Mouse (Mus musculus) G1E (cell line): ENCODE measurements around the gene Pdcd4. TPM values are rescaled to one million over a fixed set of nuclear protein-coding genes. Genes with fewer than 3 reads are reported as not detected.
"Not testable (repeated sequence)": the region's sequence is repeated elsewhere in the genome, so short reads cannot be mapped to it uniquely, and the experiment has no call there.

Experiments
- ATAC-seq: 2 replicates; pipeline ENCODE4 v1.8.0; 2016; ENCODE audit warnings: mild to moderate bottlenecking; ENCODE audit not compliant: insufficient number of reproducible peaks, poor library complexity, low FRiP score, severe bottlenecking; ENCODE audit errors: extremely low read depth
- DNase-seq: peaks from one replicate; pipeline ENCODE4 v3.0.0; 2012; ENCODE audit warnings: low spot score
- H3K27me3 ChIP-seq: 2 replicates; pipeline ENCODE4 v1.6.1; 2012; ENCODE audit warnings: mild to moderate bottlenecking, low read length, inconsistent platforms; ENCODE audit not compliant: insufficient read depth
- H3K36me3 ChIP-seq: replicated peaks from 2 replicates; pipeline ENCODE3; 2012; ENCODE audit warnings: mild to moderate bottlenecking, inconsistent platforms
- H3K4me1 ChIP-seq: 2 replicates; pipeline ENCODE4 v1.6.1; 2012; ENCODE audit warnings: low read depth, low read length, inconsistent platforms, mixed read lengths; ENCODE audit not compliant: insufficient read depth
- H3K4me3 ChIP-seq: 2 replicates; pipeline ENCODE4 v1.5.1; 2012; ENCODE audit warnings: low read depth, mild to moderate bottlenecking, inconsistent platforms, low read length, moderate library complexity, mixed read lengths
- H3K9me3 ChIP-seq: replicated peaks from 2 replicates; pipeline ENCODE4 v1.6.1; 2012; ENCODE audit warnings: inconsistent platforms
- CTCF ChIP-seq: IDR thresholded peaks from 2 replicates; pipeline ENCODE4 v1.5.1; 2012; ENCODE audit warnings: low read depth, low read length, inconsistent platforms, mixed read lengths
- GATA1 ChIP-seq: IDR thresholded peaks from 2 replicates; pipeline ENCODE4 v1.6.1; 2012; ENCODE audit warnings: borderline replicate concordance, low read length, inconsistent platforms, mixed read lengths
- GATA2 ChIP-seq: IDR thresholded peaks from 2 replicates; pipeline ENCODE4 v1.6.1; 2012; ENCODE audit warnings: low read depth, low read length, inconsistent platforms, borderline replicate concordance
- POLR2AphosphoS5 ChIP-seq: IDR thresholded peaks from 2 replicates; pipeline ENCODE4 v1.6.1; 2012; ENCODE audit warnings: low read depth, low read length, inconsistent platforms; ENCODE audit not compliant: insufficient replicate concordance
- TAL1 ChIP-seq: conservative IDR thresholded peaks from 2 replicates; pipeline ENCODE4 v1.6.1; 2012; ENCODE audit warnings: low read depth, low read length, inconsistent platforms, mixed read lengths
- polyA plus RNA-seq: library from polyadenylated mRNA; stranded (reverse); fragments of >175 nt; gene quantifications from 2 replicates; pipeline ENCODE4 v1.2.3, GENCODE M21; 2012
- total RNA-seq, 2 experiments: library from RNA; stranded (forward) in 1 of 2; stranded (reverse) in 1 of 2; fragments of 200-1000 nt in 1 of 2; fragments of >200 nt in 1 of 2; fragmentation: Nextera tagmentation in 1 of 2; gene quantifications; 2 replicates each; pipeline ENCODE4 v1.2.3; 2014 to 2017

The Pdcd4 gene
- total and polyA plus RNA-seq, 3 experiments: 93.3 to 270 (median 255) TPM

DNA sequence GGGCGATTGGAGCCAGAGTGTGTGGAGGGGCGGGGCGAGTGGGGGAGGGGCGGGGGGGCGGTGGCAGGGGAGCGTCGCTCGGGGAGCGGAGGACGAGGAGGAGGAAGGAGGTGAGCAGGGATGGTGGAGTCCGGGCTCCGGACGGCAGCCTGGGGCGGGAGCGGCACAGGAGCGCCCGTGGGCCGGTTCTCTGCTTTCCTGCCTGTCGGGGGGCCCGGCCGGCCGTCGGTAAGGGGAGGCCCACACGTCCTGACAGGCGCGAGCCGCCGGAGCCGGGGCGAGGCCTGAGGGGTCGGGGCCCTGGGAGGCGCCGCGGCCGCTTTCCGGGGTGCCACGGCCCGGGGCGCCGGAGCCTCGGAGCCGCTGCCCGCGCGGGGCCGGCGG, 52.7 kb downstream of the Pdcd4 start:
- Histone ChIP-seq H3K4me3 (peak overlapping the region; percentile 84), H3K4me1 (peaks cover 41% of the 10 kb centered on the region), H3K27me3 (no peaks in the 10 kb centered on the region), H3K9me3 (no peaks in the 10 kb centered on the region), H3K36me3 (peaks cover 25% of the 10 kb centered on the region)
- TF ChIP-seq GATA2 (no peak), POLR2AphosphoS5 (no peak), TAL1 (no peak), CTCF (no peak), GATA1 (no peak)
- no peak for DNase-seq
- ATAC-seq: no peak

- Histone ChIP-seq H3K4me1 (peaks cover 39% of the 10 kb centered on the region), H3K27me3 (no peaks in the 10 kb centered on the region), H3K36me3 (peaks cover 25% of the 10 kb centered on the region), H3K9me3 (no peaks in the 10 kb centered on the region), H3K4me3 (peak overlapping the region; percentile 84)
- ATAC-seq (no peak), DNase-seq (peak; percentile 22)
- TF ChIP-seq GATA2: no peak
- TF ChIP-seq TAL1: no peak
- TF ChIP-seq CTCF: no peak
- TF ChIP-seq GATA1: no peak
- TF ChIP-seq POLR2AphosphoS5: no peak
These were observed 53.4 kb downstream of the Pdcd4 start for GRCm38 (mm10) chr19:53945171-53946042.

DNA sequence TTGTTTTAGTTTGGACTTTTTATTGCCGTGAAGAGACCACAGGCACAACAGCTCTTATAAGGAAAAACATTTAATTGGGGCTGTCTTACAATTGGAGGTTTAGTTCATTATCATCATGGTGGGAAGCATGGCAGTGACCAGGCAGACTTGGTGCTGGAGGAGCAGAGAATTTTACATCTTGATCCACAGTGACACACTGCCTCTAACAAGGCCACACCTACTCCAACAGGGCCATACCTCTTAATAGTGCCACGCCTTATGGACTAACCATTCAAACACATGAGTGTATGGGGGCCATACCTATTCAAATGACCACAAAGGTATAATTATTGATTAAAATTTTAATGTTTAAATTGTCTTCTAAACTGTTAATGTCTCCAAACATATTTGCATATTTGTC, 65.5 kb downstream of the Pdcd4 start:
- Histone ChIP-seq H3K4me3 (no peak overlapping the region), H3K36me3 (peaks cover 20% of the 10 kb centered on the region), H3K4me1 (peaks cover 16% of the 10 kb centered on the region; the same call in 1 of the 2 replicates), H3K9me3 (no peaks in the 10 kb centered on the region), H3K27me3 (no peaks in the 10 kb centered on the region)
- no peak for DNase-seq
- TF ChIP-seq TAL1 (no peak), CTCF (no peak), GATA1 (no peak), GATA2 (no peak), POLR2AphosphoS5 (no peak)
- ATAC-seq: no peak

GRCm38 (mm10) chr19:53962511-53962910, 70.5 kb downstream of the Pdcd4 start:
- Histone ChIP-seq H3K4me3 (no peak overlapping the region), H3K27me3 (no peaks in the 10 kb centered on the region), H3K36me3 (peaks cover 21% of the 10 kb centered on the region), H3K4me1 (peaks cover 16% of the 10 kb centered on the region), H3K9me3 (no peaks in the 10 kb centered on the region)
- no peak for DNase-seq
- no peak for TF ChIP-seq TAL1
- TF ChIP-seq POLR2AphosphoS5: no peak
- TF ChIP-seq GATA1: no peak
- TF ChIP-seq CTCF: no peak
- no peak for TF ChIP-seq GATA2
- no peak for ATAC-seq

GRCm38 (mm10) chr19:53964347-53964746, 72.3 kb downstream of the Pdcd4 start:
- not testable (repeated sequence) for DNase-seq, H3K4me3 ChIP-seq, H3K27me3 ChIP-seq, ATAC-seq, H3K9me3 ChIP-seq
- Histone ChIP-seq H3K36me3 (peaks cover 22% of the 10 kb centered on the region), H3K4me1 (peaks cover 15% of the 10 kb centered on the region)

DNA sequence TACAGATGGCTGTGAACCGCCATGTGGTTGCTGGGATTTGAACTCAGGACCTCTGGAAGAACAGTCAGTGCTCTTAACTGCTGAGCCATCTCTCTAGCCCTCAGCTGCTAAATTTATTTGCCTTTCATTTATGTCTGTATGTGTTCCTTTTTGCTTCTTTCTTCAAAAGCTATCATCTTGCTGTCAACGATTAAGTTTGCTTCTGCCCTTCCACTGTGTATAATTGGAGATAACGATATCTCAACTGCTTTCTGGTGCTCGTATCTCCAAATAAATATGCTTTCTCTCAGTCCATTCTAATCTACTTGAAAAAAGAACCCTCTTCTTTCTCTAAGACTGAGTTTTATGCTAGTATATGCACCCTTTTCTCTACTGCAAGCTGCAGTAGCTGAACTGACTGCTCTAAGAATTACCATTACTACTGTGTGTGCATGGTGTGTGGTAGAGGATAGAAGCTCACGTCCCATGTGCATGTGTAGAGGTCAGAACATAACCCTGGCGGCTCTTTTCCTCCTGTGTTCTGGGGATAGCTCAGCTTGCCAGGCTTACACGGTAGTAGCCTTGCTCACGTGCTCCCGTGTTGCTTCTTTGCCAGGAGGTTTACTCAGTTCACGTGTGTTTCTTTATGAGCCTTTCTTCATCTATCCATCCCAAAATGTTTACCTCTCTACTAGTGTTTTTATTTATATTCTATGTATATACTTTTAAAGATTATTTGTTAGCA, 73.0 kb downstream of the Pdcd4 start:
- Histone ChIP-seq H3K4me3 (no peak overlapping the region; the same call in 1 of the 2 replicates), H3K36me3 (peaks cover 22% of the 10 kb centered on the region), H3K27me3 (no peaks in the 10 kb centered on the region), H3K9me3 (no peaks in the 10 kb centered on the region), H3K4me1 (peaks cover 15% of the 10 kb centered on the region)
- TF ChIP-seq TAL1: no peak
- TF ChIP-seq GATA1: no peak
- no peak for TF ChIP-seq POLR2AphosphoS5
- TF ChIP-seq GATA2: no peak
- no peak for TF ChIP-seq CTCF
- ATAC-seq: peak; percentile 28; the same call in 1 of the 2 replicates
- no peak for DNase-seq
